Mouse (Mus musculus) heart, adult 2 months (tissue): ENCODE measurements around the gene Spata21.

Experiments
- CTCF ChIP-seq: fragments of 200-600 bp; IDR thresholded peaks from 2 replicates; pipeline ENCODE4 v1.8.1; 2022; ENCODE audit warnings: antibody characterized with exemption, mild to moderate bottlenecking, moderate library complexity
- EP300 ChIP-seq: fragments of 200-500 bp; IDR thresholded peaks from 2 replicates; pipeline ENCODE4 v1.6.1; 2011; ENCODE audit warnings: low read depth, low read length, control low read depth; ENCODE audit not compliant: insufficient read depth
- POLR2A ChIP-seq: fragments of 200-500 bp; IDR thresholded peaks from 2 replicates; pipeline ENCODE4 v1.6.1; 2011; ENCODE audit warnings: mild to moderate bottlenecking, low read depth, low read length, control low read depth; ENCODE audit not compliant: insufficient read depth

- TF ChIP-seq POLR2A (no peak), CTCF (no peak), EP300 (no peak)
Measured at GRCm38 (mm10) chr4:141072502-141072901, 15.6 kb upstream of the Spata21 start.
